Mouse (Mus musculus): Measurements from ENCODE around the gene Nxpe2. TPM values are rescaled to one million over a fixed set of nuclear protein-coding genes. Genes with fewer than 3 reads are reported as not detected.

Gene Nxpe2
- polyA plus RNA-seq, 1 experiment from 2014 or later: 0.69 TPM

GRCm38 (mm10) chr9:48298983-48299382 lies 54.3 kb downstream of the Nxpe2 start:
- DNase-seq (ENCODE audit: low spot score): no peak

- DNase-seq (ENCODE audit: low spot score): no peak
Observed at GRCm38 (mm10) chr9:48294754-48295153, 58.5 kb downstream of the Nxpe2 start.

DNA sequence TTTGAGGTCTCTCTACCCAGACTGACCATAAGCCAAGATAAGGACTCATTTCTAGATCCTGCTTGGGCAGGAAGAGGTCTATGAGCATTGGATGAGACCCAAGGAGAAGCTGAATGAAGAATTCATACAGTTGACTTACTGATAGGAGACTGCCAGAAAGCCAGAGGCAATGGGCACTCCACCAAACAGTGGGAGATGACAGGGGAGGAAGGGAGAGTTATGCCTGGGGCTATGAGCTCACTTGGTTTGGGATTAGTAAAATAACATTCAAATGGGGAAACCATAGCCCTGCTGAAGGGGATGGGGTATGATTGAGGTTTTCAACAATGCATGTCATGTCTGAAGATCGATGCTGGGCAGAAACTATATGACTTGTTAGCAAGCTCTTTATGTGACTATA lies 63.0 kb downstream of the Nxpe2 start:
- no peak for DNase-seq (ENCODE audit: low spot score)

GRCm38 (mm10) chr9:48284221-48284620 lies 69.0 kb downstream of the Nxpe2 start:
- DNase-seq (ENCODE audit: low spot score): no peak

DNA sequence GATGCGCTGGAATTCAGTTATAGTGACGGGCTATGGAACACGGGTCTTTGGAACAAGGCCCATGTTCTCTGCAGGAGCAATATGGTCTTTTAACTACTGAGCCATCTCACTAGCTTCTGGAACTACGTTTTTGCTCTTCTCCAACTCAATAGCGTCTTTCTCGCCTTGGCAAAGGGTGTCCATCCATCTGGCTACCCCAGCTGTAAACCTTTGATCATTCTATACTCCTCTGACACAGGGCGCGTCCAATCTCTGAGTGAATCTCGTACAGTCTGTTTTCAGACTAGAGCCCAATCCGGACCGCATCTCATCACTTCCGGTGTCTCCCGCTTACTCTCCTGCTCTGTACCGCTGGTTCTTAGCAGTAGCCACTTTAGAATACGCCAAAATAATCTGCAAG lies 76.4 kb downstream of the Nxpe2 start:
- no peak for DNase-seq (ENCODE audit: low spot score)

Other genes starting within 250 kb of the Nxpe2 start
- 1.8 and 2.0 TPM in 2 replicates for gene Nxpe4, start 191.4 kb downstream of the Nxpe2 start, polyA plus RNA-seq (2015; fragmentation: Nextera tagmentation; extraction: Ambion mirVana)
- gene Rexo2, start 127.2 kb upstream of the Nxpe2 start, polyA plus RNA-seq (2015; fragmentation: Nextera tagmentation; extraction: Ambion mirVana): 130 and 153 TPM in 2 replicates
- 158 and 160 TPM in 2 replicates for gene Rbm7, start 141.8 kb upstream of the Nxpe2 start, polyA plus RNA-seq (2015; fragmentation: Nextera tagmentation; extraction: Ambion mirVana)
- 68.6 and 69.0 TPM in 2 replicates for gene Gm5617, start 142.0 kb upstream of the Nxpe2 start, polyA plus RNA-seq (2015; fragmentation: Nextera tagmentation; extraction: Ambion mirVana)

Measured in thymus, postnatal 0 days (tissue).